Mouse (Mus musculus) layer of hippocampus, adult 8-10 months (tissue): ENCODE measurements at regions not wholly inside any gene's neighbourhood (a gene's known extent, or its start where the extent isn't known, plus 50 kb on each side); places are given as distances from the start of the nearest gene placed in this dataset.
"Not testable (repeated sequence)": the region's sequence is repeated elsewhere in the genome, so short reads cannot be mapped to it uniquely, and the experiment has no call there.

Source experiments
- DNase-seq, 2 experiments: peaks; one replicate each; pipeline ENCODE4 v3.0.0; 2022; ENCODE audit warnings: low spot score in 2 of 2

- DNase-seq, result no peak
Observed at GRCm38 (mm10) chr3:49686182-49686895, 70.8 kb downstream of the Pcdh18 start.

DNA sequence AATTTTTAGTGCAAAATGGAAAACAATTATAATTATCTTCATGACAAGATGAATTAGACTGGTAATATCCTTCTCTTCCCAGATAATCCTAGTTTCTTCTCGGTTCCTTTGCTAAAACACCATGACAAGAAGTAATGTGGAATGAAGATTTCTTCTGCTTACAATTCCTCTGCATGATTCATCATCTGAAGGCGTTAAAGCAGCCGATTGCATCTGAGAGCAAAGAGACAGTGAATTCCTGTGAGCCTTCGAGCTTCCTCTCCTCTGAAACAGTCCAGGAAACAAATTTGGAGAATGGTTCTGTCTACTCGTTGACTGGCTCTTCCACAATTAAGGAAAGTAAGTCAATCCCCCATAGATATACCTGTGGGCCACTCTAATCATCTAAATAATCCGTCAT, 82.2 kb downstream of the Pcdh18 start:
- DNase-seq, result no peak

DNA sequence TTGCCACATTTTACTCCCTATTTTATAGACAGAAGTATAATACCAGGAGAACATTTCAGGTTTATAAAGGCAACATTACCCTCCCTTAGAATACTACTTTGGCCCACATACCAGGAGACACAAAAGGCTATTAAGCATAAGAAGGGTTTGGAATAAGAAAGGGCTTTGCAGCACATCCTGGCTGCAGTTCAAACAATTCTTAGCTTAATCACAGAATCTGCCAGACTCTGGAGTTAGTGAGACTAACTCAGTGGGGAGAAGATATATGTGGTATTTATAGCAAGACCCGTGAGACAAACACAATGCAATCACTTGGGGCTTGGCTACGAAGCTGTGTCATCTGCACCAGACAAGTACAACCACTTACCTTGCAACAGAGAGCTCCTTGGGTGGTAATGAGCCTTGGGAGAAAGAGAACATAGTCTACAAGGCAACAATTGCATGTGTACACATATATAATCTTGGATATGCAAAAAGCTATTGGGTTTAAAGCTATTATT, 84.4 kb downstream of the Pcdh18 start:
- no peak for DNase-seq

DNA sequence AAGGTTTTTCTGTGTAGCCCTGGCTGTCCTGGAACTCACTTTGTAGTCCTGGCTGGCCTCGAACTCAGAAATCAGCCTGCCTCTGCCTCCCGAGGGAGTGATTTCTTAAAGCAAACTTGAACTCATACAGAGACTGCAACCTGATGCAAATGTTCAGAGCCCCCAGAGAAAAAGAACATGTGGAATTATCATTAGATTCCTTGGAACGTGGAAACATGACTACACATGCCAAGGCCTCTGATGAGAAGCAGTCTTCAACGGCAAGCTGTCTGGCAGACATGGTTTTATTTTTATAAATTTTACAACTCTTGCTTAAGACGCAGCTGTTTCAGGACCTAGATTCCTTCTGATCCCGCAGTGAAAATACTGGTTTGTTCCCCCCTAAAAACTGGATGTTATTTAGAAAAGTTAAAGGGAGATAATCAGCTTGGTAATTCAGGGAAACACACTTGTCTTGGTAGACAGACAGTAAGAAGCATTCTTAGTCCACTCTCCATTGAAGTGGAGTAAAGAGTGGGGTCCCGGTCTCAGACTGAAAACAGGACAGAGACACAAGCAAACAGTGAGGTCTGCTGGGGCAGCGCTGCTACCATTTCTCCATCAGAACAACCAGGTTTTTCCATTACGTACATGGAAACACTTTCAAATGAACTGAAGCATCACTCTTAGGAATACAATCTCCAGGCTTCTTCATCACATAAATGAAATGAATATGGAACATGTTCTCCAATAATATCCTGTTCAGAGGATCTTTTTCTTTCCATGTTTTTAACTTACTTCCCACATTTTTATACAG, 89.4 kb downstream of the Pcdh18 start:
- no peak for DNase-seq

DNA sequence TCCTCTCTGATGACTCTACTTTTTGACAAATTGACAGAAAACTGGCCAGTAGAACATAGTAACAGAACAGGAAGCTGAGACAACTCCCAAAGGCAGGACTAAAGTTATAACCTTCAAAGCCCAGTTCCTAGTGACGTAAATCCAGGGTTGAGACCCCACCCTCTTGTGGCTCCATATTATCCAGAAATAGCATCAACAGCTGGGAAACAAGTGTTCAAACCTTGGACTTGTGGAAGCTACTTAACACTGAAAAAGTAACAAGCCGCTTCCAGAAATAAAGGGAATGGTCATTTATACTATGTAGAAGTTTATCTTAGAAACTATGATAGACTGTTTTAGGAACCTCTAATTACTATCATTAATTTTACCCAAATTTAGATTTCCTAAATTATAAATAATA, 90.6 kb downstream of the Pcdh18 start:
- DNase-seq, result no peak

- DNase-seq, result no peak
Observed at GRCm38 (mm10) chr3:49648895-49649175, 108.3 kb downstream of the Pcdh18 start.

GRCm38 (mm10) chr3:49648040-49648894, 108.9 kb downstream of the Pcdh18 start:
- no peak for DNase-seq

DNA sequence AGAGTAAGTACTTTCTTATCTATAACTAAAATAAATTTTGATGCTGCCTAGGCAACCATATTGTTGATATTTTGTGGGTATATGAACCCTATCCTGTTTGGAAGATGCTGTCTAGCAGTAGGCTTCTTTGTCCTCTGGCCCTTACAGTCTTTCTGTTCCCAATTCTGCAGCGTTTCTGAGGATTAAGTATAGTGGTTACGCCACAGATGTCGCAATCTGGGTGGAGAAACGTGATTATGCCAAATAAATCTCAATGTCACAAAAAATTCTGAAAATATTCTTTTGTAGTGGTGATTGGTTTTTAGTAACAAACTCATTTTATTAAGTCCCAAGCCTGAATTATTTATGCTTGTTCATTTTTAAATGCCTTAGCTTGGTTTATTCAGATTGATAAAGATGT, 112.1 kb downstream of the Pcdh18 start:
- no peak for DNase-seq

DNA sequence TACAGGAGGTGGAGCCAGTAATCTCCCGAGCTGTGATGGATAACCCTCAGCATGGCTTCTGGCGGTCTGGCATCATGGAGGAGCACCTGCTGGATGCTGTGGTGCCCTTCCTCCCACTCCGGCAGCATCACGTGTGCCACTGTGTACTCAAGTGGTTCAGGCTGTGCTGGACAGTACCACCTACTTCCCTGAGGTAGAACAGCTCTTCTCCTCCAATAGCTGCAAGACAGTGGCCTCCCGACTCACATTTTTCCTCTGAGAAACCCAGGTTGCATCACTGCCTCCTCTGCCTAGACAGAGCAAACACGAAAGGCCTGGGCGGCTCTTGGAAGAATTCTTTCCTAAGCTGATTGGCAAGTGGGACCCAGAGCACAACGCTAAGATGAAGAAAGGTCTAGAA, 113.3 kb downstream of the Pcdh18 start:
- DNase-seq, result no peak

- no peak for DNase-seq
Observed at GRCm38 (mm10) chr3:49641966-49642758, 115.0 kb downstream of the Pcdh18 start.

- DNase-seq, result no peak
Observed at GRCm38 (mm10) chr3:49641411-49641810, 115.7 kb downstream of the Pcdh18 start.

DNA sequence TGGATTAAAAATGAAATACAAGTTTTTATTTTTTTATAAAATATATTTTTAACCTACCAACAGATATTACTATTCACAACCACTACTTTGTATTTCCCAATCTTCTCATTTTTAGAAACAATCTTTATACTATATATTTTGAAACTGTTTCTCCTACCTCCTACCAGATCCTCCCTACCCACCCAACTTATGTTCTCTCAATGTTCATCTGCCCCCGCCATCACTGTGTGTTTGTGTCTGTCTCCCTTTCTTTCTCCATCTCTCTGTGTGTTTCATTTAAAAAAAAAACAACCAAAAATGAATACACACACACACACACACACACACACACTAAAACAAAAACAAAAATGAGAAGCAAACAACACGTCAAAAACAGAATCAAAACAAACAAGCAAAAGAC, 118.5 kb downstream of the Pcdh18 start:
- DNase-seq, result no peak

DNA sequence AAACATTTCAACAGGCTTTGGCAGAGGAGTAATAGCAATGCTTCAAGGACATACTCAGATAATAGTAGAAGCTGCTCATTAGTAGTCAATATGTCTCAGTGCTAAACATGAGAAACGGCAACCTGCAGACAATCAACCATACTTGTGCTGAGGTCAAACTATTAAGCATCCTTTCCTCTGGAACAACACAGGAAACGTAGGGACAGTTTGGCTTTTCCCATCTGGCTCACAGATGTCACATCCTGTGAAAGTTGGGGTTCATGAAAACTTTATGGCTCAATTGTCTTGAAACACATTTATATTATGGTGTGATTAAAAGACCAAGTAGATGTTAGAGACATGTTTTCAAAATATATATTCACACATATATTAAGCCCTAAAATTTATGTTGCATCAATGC, 120.4 kb downstream of the Pcdh18 start:
- no peak for DNase-seq

DNA sequence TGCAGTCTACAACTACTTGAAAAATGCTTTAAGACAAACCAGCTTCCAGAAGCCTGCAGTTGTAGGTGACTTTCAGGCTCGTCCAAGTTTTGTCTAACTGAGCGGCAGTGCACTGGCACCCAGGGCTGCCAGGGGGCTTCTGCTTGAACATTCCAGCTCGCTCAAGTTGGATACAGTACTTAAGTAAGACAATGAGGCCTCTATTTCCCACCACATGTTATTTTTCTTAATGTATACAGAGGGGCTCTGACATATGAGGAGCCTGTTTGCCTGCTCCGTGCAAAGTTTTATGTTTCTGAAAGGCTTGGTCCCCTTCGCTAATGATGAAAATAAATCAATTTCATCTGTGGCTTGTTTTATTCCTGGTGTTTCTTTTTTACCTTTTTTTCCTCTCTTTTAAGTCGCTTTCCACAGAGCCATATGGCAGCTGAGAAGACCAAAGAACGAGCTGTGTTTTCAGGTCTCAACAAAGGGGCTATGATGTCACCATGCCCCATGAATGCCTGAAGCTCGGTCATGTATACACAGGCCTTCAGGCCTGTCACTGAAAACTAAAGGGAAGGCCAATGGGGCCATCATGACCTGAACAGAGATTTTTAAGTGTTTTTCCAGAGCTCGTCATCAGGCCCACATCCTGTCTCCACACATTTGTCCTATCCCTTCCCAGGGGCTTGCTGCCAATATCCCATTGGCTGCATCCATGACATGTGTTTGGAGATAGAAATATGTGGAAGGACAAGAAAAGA, 164.2 kb downstream of the Pcdh18 start:
- no peak for DNase-seq

- no peak for DNase-seq
Observed at GRCm38 (mm10) chr3:49590234-49590633, 166.9 kb downstream of the Pcdh18 start.

GRCm38 (mm10) chr3:49586531-49587168, 170.5 kb downstream of the Pcdh18 start:
- DNase-seq, result no peak

DNA sequence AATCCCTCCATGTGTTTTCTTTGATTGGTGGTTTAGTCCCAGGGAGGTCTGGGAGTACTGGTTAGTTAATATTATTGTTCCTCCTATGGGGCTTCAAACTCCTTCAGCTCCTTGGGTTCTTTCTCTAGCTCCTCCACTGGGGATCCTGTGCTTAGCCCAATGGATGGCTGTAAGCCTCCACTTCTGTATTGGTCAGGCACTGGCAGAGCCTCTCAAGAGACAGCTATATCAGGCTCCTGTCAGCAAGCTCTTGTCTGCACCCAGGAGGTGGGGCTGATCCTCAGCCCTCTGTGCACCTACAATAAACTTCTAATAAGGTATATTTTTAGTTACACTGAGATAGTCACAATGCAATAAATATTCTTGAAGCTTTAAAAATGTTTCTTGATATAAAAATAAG, 171.2 kb downstream of the Pcdh18 start:
- DNase-seq, result not testable (repeated sequence)

DNA sequence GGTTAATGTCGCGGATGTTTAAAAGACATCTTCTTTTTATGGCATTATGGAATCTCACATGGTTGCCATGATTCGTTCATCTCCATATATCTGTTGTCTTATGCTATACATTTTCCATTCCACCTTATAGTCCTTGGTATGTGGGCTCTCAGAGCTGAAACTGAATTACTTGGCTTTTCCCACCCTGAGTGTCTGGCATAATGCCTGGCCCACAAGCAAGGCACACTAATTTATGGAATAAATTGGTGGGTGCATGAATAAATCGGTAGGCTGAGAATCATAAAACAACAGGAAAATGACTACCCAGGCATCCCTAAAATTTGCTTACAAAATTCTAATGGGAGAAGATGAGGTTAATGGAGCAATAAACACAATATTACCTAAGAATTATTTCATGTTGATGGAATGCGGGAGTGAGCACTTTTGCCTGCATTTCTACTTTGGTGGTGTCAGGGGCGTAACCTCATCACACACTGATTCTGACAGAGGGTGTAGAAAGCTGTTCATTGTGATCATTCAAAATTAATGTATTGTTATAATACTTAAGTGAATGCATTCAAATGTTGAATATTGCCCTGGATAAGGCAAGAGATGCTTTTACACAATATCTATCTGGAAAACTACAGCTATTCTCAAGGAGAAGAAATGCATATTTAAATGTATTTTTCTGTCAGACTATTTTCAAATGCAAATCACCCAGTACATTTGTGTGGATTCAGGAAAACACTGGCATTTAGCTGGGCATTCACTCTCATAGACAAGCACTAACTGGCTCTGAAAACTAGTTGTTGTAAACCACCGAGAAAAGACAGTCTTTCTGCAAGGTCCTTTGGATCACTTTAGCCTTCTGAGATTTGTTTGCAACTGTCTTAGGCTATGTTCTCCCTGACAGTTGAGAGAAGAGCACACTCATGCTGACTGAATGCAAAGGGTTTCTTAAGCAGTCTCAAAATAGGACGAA, 190.1 kb downstream of the Pcdh18 start:
- no peak for DNase-seq

DNA sequence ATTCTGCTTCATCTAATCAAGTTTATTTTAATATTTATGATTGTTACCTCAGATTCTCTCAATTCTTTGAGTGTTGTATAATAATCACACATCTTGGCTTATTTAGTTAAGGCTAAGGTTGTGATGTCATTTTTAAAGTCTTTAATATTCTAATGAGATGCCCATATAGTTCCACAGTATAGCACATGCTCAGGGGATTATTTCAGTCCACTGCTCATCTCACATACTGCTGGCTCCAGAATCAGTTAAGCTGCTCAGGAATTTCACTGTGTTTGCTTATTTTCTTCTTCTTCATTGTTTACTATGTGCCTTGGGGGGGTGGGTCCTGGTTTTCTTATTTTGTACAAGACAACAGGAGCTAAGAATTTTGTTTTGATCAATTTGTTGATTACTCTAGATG, 229.5 kb downstream of the Pcdh18 start:
- no peak for DNase-seq
